Mouse (Mus musculus): ENCODE measurements around the gene Ppp1r8.

DNA sequence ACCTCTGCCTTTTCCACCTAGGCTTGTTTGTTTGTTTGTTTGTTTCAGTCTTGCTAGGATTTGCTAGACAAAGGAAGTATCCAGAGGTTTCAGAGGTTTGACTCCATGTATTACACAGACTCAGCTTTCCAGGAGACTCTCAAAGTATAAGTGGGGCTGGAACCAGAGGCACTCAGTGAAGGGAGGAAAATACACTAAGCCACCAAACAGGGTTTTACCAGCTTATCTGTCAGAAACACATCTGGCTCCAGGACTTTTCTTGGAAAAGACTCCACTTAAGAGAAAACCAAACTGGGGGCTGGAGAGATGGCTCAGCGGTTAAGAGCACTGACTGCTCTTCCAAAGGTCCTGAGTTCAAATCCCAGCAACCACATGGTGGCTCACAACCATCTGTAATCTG is 17.9 kb upstream of the Ppp1r8 start:
- TF ChIP-seq CTCF (IDR thresholded peaks at IDR 0.05; ENCODE audit: low read depth, low read length) (no peak), POLR2AphosphoS5 (IDR thresholded peaks at IDR 0.05; ENCODE audit: insufficient replicate concordance, low read depth, low read length) (no peak), TAL1 (conservative IDR thresholded peaks at IDR 0.05; ENCODE audit: low read depth, low read length) (no peak), GATA1 (IDR thresholded peaks at IDR 0.05; ENCODE audit: borderline replicate concordance, low read length) (no peak)
